Mouse (Mus musculus): ENCODE measurements around the gene Fcgr2b. TPM values are rescaled to one million over a fixed set of nuclear protein-coding genes. Genes with fewer than 3 reads are reported as not detected.

The Fcgr2b gene
- total RNA-seq, 2 experiments from 2014 or later = 3.6 to 3.8 TPM

- no peak for DNase-seq (ENCODE audit: low spot score in 2 of 2)
Observed at GRCm38 (mm10) chr1:170928467-170928866, 47.9 kb downstream of the Fcgr2b start.

- DNase-seq (ENCODE audit: low spot score in 2 of 2) = no peak
Observed at GRCm38 (mm10) chr1:170927378-170927777, 49.0 kb downstream of the Fcgr2b start, which contains the start of gene Fcrla. Gene Fcrla, minus strand, starts transcription at chr1:170927583.

DNA sequence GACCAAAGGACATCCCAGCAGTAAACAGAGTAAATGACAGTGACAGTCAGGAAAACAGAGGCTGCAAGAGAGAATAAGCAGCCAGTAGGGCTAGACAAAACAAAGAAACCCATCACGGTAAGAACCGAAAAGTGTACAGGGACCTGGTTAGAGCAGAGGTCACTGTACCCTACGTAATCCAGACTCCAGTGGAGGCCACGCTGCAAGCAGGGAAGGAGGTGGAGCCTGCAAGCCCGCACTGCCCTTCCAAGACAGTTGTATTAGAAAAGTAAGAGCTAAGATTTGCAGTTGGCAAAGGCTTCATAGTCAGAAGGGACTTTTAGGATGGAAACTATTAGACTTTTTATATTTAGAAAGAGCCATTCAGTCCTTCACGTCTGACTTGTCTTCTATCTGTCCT is 49.4 kb downstream of the Fcgr2b start:
- no peak for DNase-seq (ENCODE audit: low spot score in 2 of 2)

DNA sequence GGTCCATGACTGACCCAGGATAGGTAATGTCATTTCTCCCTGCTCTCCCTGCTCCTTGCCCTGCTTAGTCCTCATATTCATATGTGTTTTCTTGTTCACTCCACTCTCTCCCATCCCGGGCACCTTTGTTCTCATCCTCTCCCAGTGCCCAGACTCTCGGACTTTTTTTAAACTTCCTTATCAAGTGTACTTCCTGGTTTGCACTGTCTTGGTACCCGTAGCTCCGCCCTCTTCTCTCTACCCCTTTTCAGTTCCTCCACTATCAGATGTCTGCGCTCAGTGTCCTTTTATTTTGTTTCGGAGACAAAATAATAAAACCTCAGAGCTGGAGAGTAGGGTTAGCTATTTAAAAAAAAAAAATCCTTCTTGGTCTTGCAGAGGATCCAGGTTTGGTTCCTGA is 51.9 kb downstream of the Fcgr2b start:
- DNase-seq (ENCODE audit: low spot score in 2 of 2) = no peak

- DNase-seq (ENCODE audit: low spot score in 2 of 2) = no peak
Observed at GRCm38 (mm10) chr1:170919308-170919707, 57.0 kb downstream of the Fcgr2b start.

- DNase-seq (ENCODE audit: low spot score in 2 of 2) = no peak
Observed at GRCm38 (mm10) chr1:170915657-170916056, 60.7 kb downstream of the Fcgr2b start.

DNA sequence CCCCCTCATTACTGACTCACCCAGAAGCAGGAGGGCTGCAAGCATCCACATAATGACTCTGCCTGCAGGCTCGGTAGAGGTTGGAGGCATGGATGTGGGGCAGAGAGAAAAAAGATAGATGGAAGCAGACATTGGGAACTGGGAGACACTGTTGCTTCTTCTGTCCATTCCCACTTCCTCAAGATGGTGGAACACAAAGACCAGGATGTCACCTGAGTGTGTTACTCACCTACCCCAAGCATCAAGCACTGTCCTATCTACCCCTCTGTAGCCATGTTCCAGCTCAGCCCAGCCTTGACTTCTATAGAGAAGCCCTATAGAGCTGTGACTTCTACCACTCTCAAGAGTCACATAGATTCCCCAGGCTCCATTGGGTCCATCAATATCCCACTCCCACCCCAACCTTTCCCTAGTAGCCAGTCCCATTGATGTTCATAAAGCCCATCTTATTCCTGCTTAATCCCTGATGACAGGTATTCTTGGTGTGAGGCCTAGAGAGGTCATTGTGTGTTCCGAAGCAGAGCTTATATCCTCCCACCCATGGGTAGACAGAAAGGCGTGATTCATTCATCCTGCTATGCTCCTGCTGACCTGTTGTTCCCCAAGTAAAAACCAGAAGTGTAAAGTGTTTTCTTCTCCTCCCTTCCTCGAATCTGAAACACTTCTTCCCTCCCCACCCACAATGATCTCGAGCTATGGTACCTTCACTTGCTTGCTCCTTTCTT is 63.3 kb downstream of the Fcgr2b start, which contains the start of gene Fcrlb:
Gene Fcrlb (minus strand): TSS at position 51 of the 725 bp plus-strand sequence.
- DNase-seq (ENCODE audit: low spot score in 2 of 2) = no peak

DNA sequence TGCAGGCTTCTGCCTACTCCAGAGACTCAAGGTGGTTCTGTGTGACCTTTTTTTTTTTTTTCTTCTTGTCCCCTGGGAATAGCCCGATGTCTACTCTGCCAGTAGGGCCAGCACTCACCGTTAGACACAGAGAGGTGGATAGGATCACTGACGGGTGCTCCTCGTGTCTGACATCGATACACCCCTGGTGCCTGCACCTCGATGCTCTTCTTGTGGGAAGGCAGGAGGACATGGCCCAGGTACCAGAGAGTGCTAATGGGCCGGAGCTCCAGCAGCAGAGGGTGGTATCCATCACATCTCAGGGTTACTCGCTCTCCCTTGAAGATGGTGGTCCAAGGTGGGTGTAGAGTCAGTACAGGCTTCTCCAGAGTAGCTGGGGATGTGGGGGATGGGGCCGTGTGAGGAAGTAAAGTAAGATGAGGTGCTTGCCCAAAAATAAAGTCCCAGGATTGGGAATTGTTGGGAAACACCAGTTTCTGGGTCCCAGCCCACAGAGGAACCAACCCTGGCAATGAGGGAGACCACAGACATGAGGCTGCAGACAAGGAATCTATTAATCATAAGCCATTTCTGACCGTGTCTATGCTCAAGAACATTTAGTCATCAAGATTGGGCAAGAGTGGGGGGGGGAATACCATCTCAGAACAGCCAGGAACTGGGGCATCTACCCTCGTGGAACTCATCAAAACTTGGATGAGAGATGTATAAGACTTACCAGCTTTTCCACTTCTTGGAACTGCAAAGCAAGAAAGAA is 64.3 kb downstream of the Fcgr2b start:
- DNase-seq (ENCODE audit: low spot score in 2 of 2) = no peak

Other genes with a start within 250 kb of the Fcgr2b start
- gene Atf6, start 108.8 kb downstream of the Fcgr2b start, total RNA-seq (2021) = 10 to 100 TPM; 34.3 to 35.5 TPM
- 1 to 10 TPM in 1 of 2 experiments, under 1 TPM in 1; 0.85 to 1.1 TPM for gene Gm26620, start 91.5 kb downstream of the Fcgr2b start, total RNA-seq (2021)
- 10 to 100 TPM; 12.5 to 18.2 TPM for gene Dusp12, start 91.0 kb downstream of the Fcgr2b start, total RNA-seq (2021)
- under 1 TPM in 1 of 2 experiments, not detected in 1; 0.35 TPM for gene Fcrlb, start 63.6 kb downstream of the Fcgr2b start, total RNA-seq (2021)
- under 1 TPM in 1 of 2 experiments, not detected in 1; 0.67 TPM for gene Fcrla, start 49.0 kb downstream of the Fcgr2b start, total RNA-seq (2021)
- not detected for gene Fcgr4, start 42.4 kb upstream of the Fcgr2b start, total RNA-seq (2021)
- 10 to 100 TPM; 10.2 to 11.6 TPM for gene Fcgr3, start 88.4 kb upstream of the Fcgr2b start, total RNA-seq (2021)
- 1 to 10 TPM; 1.8 to 3.9 TPM for gene Cfap126, start 137.4 kb upstream of the Fcgr2b start, total RNA-seq (2021)
- 100 to 1,000 TPM; 196 to 214 TPM for gene Sdhc, start 174.1 kb upstream of the Fcgr2b start, total RNA-seq (2021)
- gene Mpz, start 174.2 kb upstream of the Fcgr2b start, total RNA-seq (2021) = not detected
- gene Pcp4l1, start 219.7 kb upstream of the Fcgr2b start, total RNA-seq (2021) = 10 to 100 TPM; 43.1 to 44.4 TPM
- under 1 TPM in 1 of 2 experiments, not detected in 1; 0.12 TPM for gene Nr1i3, start 237.4 kb upstream of the Fcgr2b start, total RNA-seq (2021)
- 10 to 100 TPM; 66.3 to 75.2 TPM for gene Tomm40l, start 246.0 kb upstream of the Fcgr2b start, total RNA-seq (2021)
- gene Apoa2, start 248.5 kb upstream of the Fcgr2b start, total RNA-seq (2021) = 1 to 10 TPM; 1.3 to 3.2 TPM